Mouse (Mus musculus) limb, embryonic 11.5 days (tissue): ENCODE measurements around the gene Zfhx3. TPM values are rescaled to one million over a fixed set of nuclear protein-coding genes. Genes with fewer than 3 reads are reported as not detected.

Source experiments
- ATAC-seq: fragments of 200-750 bp; cut with Nextera tagmentation; 2 replicates; pipeline ENCODE4 v1.8.0; 2017; ENCODE audit warnings: low read depth; ENCODE audit not compliant: insufficient number of reproducible peaks, low FRiP score, low TSS enrichment
- DNase-seq: peaks from one replicate; pipeline ENCODE4 v3.0.0-alpha.2; 2015; ENCODE audit warnings: low spot score
- H3K27ac ChIP-seq: fragments of 300-500 bp; sonication (generic); replicated peaks from 2 replicates; pipeline ENCODE4 v1.5.1; 2014; ENCODE audit warnings: low read depth, mild to moderate bottlenecking, low read length
- H3K27me3 ChIP-seq: fragments of 300-500 bp; sonication (generic); 2 replicates; pipeline ENCODE4 v1.6.1; 2014; ENCODE audit warnings: mild to moderate bottlenecking, low read length, mixed read lengths; ENCODE audit not compliant: control insufficient read depth, insufficient read depth
- H3K36me3 ChIP-seq: fragments of 300-500 bp; sonication (generic); 2 replicates; pipeline ENCODE4 v1.6.1; 2014; ENCODE audit warnings: mild to moderate bottlenecking, low read length, moderate library complexity, mixed read lengths; ENCODE audit not compliant: control insufficient read depth, insufficient read depth
- H3K4me1 ChIP-seq: fragments of 300-500 bp; sonication (generic); 2 replicates; pipeline ENCODE4 v1.6.1; 2014; ENCODE audit warnings: low read length, mixed read lengths; ENCODE audit not compliant: control insufficient read depth, insufficient read depth
- H3K4me2 ChIP-seq: fragments of 300-500 bp; sonication (generic); 2 replicates; pipeline ENCODE4 v1.6.1; 2014; ENCODE audit warnings: low read depth, mild to moderate bottlenecking, moderate library complexity; ENCODE audit not compliant: severe bottlenecking
- H3K4me3 ChIP-seq: fragments of 300-500 bp; sonication (generic); 2 replicates; pipeline ENCODE4 v1.5.1; 2014; ENCODE audit warnings: low read depth, low read length
- H3K9ac ChIP-seq: fragments of 300-500 bp; sonication (generic); 2 replicates; pipeline ENCODE4 v1.6.1; 2014; ENCODE audit warnings: mild to moderate bottlenecking, low read length
- H3K9me3 ChIP-seq: fragments of 300-500 bp; sonication (generic); 2 replicates; pipeline ENCODE4 v1.6.1; 2016; ENCODE audit warnings: low read length; ENCODE audit not compliant: control insufficient read depth
- WGBS: fragments of 180-500 bp; shearing (Covaris S2); extraction: QIAGEN DNeasy Blood & Tissue Kit; methylation state at CpG from one replicate; pipeline ENCODE4 v1.1.7; 2014; 5-methylcytosine and 5-hydroxymethylcytosine counted together
- polyA plus RNA-seq: library from polyadenylated mRNA; unstranded; fragments of >200 nt; fragmentation: Nextera tagmentation; extraction: Ambion mirVana; gene quantifications from 2 replicates; pipeline ENCODE4 v1.2.1, GENCODE M21; 2014

Zfhx3 gene
- polyA plus RNA-seq, 1 experiment from 2014 or later, result 36.4 TPM

- no peak for DNase-seq
- peak overlapping the region; percentile 53 for H3K9ac ChIP-seq
These were observed 2.5 kb downstream of the Zfhx3 start for GRCm38 (mm10) chr8:107944676-107945600.

GRCm38 (mm10) chr8:107946888-107947287, 4.4 kb downstream of the Zfhx3 start:
- Histone ChIP-seq H3K9me3 (no peaks in the 10 kb centered on the region), H3K27me3 (peaks cover 6% of the 10 kb centered on the region; the same call in 1 of the 2 replicates), H3K36me3 (no peaks in the 10 kb centered on the region), H3K27ac (peak overlapping the region; percentile 12; the same call in 1 of the 2 replicates), H3K4me3 (no peak overlapping the region), H3K4me1 (peaks cover 48% of the 10 kb centered on the region), H3K4me2 (no peak overlapping the region), H3K9ac (no peak overlapping the region)
- ATAC-seq (no peak), DNase-seq (no peak)
- WGBS, result 68% methylated on average over 5 of the region's 5 CpGs

More at GRCm38 (mm10) chr8:107944676-107945600, 2.5 kb downstream of the Zfhx3 start:
- WGBS, result 6% methylated on average over 31 of the region's 31 CpGs
- ATAC-seq, result no peak
- no peaks in the 10 kb centered on the region for H3K9me3 ChIP-seq
- peak overlapping the region; percentile 51 for H3K27ac ChIP-seq
- H3K4me1 ChIP-seq, result peaks cover 44% of the 10 kb centered on the region
- H3K4me2 ChIP-seq, result peak overlapping the region; percentile 66
- no peaks in the 10 kb centered on the region for H3K36me3 ChIP-seq
- H3K4me3 ChIP-seq, result peak overlapping the region; percentile 21
- peaks cover 6% of the 10 kb centered on the region; the same call in 1 of the 2 replicates for H3K27me3 ChIP-seq

GRCm38 (mm10) chr8:107955887-107956286, 13.4 kb downstream of the Zfhx3 start:
- H3K27ac ChIP-seq, result no peak overlapping the region
- ATAC-seq (no peak), DNase-seq (no peak)
- no peaks in the 10 kb centered on the region for H3K9me3 ChIP-seq
- no peaks in the 10 kb centered on the region for H3K27me3 ChIP-seq
- H3K4me3 ChIP-seq, result no peak overlapping the region
- H3K4me2 ChIP-seq, result no peak overlapping the region
- peaks cover 21% of the 10 kb centered on the region for H3K4me1 ChIP-seq
- WGBS, result 72% methylated on average over 3 of the region's 3 CpGs
- H3K36me3 ChIP-seq, result no peaks in the 10 kb centered on the region
- H3K9ac ChIP-seq, result no peak overlapping the region

GRCm38 (mm10) chr8:107957566-107957965, 15.1 kb downstream of the Zfhx3 start:
- no peak for DNase-seq
- Histone ChIP-seq H3K4me1 (peaks cover 12% of the 10 kb centered on the region), H3K27ac (no peak overlapping the region), H3K27me3 (no peaks in the 10 kb centered on the region), H3K4me2 (no peak overlapping the region), H3K9me3 (no peaks in the 10 kb centered on the region), H3K9ac (no peak overlapping the region), H3K4me3 (no peak overlapping the region), H3K36me3 (no peaks in the 10 kb centered on the region)
- ATAC-seq, result no peak
- WGBS, result 79% methylated on average over 8 of the region's 8 CpGs

DNA sequence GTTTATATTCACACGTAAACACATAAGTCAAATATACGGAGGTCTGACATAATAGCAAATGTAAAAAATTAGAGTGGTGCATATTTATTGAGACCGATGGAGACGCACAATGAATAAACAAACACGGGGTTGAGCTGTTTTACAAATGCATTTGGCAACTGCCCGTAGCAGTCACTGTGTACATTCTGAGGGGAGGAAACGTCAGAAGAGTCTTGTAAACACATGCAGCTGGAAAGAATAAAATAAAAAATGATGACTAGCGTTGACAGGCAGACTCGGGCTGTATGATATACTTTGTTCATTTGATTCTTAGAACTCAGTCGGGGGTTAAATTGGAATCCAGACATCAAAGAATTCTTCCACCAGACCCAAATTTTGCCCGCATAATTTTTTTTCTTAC, 18.0 kb downstream of the Zfhx3 start:
- DNase-seq (no peak), ATAC-seq (no peak)
- Histone ChIP-seq H3K4me2 (no peak overlapping the region), H3K27me3 (no peaks in the 10 kb centered on the region), H3K27ac (no peak overlapping the region), H3K4me3 (no peak overlapping the region), H3K4me1 (peaks cover 9% of the 10 kb centered on the region; the same call in 1 of the 2 replicates), H3K9ac (no peak overlapping the region), H3K9me3 (no peaks in the 10 kb centered on the region), H3K36me3 (no peaks in the 10 kb centered on the region)
- 35% methylated on average over 11 of the region's 11 CpGs for WGBS

GRCm38 (mm10) chr8:107960878-107961277, 18.4 kb downstream of the Zfhx3 start:
- H3K4me3 ChIP-seq, result no peak overlapping the region
- ATAC-seq (no peak), DNase-seq (peak; percentile 53)
- H3K4me2 ChIP-seq, result no peak overlapping the region
- 32% methylated on average over 8 of the region's 8 CpGs for WGBS
- no peaks in the 10 kb centered on the region for H3K9me3 ChIP-seq
- no peaks in the 10 kb centered on the region for H3K27me3 ChIP-seq
- no peak overlapping the region for H3K9ac ChIP-seq
- peaks cover 9% of the 10 kb centered on the region; the same call in 1 of the 2 replicates for H3K4me1 ChIP-seq
- H3K27ac ChIP-seq, result peak overlapping the region; percentile 1; the same call in 1 of the 2 replicates
- no peaks in the 10 kb centered on the region for H3K36me3 ChIP-seq

GRCm38 (mm10) chr8:107972198-107972597, 29.8 kb downstream of the Zfhx3 start:
- no peaks in the 10 kb centered on the region for H3K27me3 ChIP-seq
- no peak overlapping the region for H3K4me3 ChIP-seq
- ATAC-seq (no peak), DNase-seq (no peak)
- H3K9ac ChIP-seq, result no peak overlapping the region
- 80% methylated on average over 4 of the region's 4 CpGs for WGBS
- no peak overlapping the region for H3K4me2 ChIP-seq
- no peaks in the 10 kb centered on the region for H3K9me3 ChIP-seq
- H3K27ac ChIP-seq, result no peak overlapping the region
- H3K36me3 ChIP-seq, result no peaks in the 10 kb centered on the region
- H3K4me1 ChIP-seq, result peaks cover 9% of the 10 kb centered on the region; the same call in 1 of the 2 replicates

DNA sequence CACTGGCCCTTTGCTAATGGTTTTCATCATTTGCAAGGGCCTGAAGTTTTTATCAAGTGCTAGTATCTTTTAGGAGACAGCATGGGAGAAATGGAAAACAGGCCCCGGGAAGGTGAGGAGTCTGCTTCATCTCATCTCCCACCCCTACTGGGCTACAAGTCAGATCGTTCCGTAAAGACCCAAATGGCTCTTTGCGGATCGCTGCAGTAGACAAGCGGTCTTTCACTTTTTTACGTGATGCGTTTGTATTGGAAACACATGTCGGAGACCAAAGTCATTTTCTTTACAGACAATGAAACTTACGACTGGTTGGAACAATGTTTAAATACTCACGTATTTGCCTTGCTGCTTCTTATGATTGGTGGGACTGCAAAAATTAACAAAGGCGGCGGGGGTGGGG, 32.0 kb downstream of the Zfhx3 start:
- no peak for ATAC-seq
- Histone ChIP-seq H3K36me3 (no peaks in the 10 kb centered on the region), H3K9me3 (no peaks in the 10 kb centered on the region), H3K9ac (no peak overlapping the region), H3K4me3 (no peak overlapping the region), H3K27me3 (no peaks in the 10 kb centered on the region), H3K27ac (peak overlapping the region; percentile 10; the same call in 1 of the 2 replicates), H3K4me1 (peaks cover 9% of the 10 kb centered on the region; the same call in 1 of the 2 replicates), H3K4me2 (no peak overlapping the region)
- 21% methylated on average over 13 of the region's 13 CpGs for WGBS
- DNase-seq, result peak; percentile 49
